Comparison of ENCODE assay signal across 19 mouse cellular contexts in genomic region chr7:80449620-80450091, GRCm38 (mm10). TPM values are rescaled to one million over a fixed set of nuclear protein-coding genes. Genes with fewer than 3 reads are reported as not detected.
A peak's percentile ranks its signal among the peaks of the same experiment; 100 is the strongest.
DNase-seq lines count a peak whose midpoint lies in the region; ATAC-seq and TF ChIP-seq lines count a peak whose summit lies in the region.
"Had no signal": no experiment of that assay in that cellular context is flagged by ENCODE, and none has a peak within 500 bp of the region (broad histone marks: within the 10 kb centered on the region; RNA-seq: fewer than 3 reads in every experiment).

No protein-coding gene starts in this region.

- peaks cover 33% of the 10 kb centered on the region for H3K4me1 ChIP-seq in thymus, adult 2 months (replicated peaks; ENCODE audit: control insufficient read depth, insufficient read depth, low read length)
- H3K4me1 ChIP-seq in MEL (ENCODE audit: control insufficient read depth in 1 of 2, insufficient read depth in 2 of 2, low read length in 2 of 2), result peaks cover 36 to 63% of the 10 kb centered on the region in 2 experiments
- no peaks in the 10 kb centered on the region for H3K4me1 ChIP-seq in forebrain, embryonic 14.5 days (ENCODE audit: control insufficient read depth, insufficient read depth, low read length)
- H3K4me1 ChIP-seq: neural tube, embryonic 15.5 days had no signal

- no peak for TF ChIP-seq POLR2A in thymus, adult 2 months (IDR thresholded peaks at IDR 0.05; ENCODE audit: control insufficient read depth, extremely low read depth, insufficient read depth, low read length, poor library complexity)
- TF ChIP-seq POLR2A in MEL (IDR thresholded peaks at IDR 0.05; ENCODE audit: control insufficient read depth in 1 of 2, insufficient read depth in 1 of 2, low read depth in 1 of 2, low read length in 2 of 2, poor library complexity in 1 of 2), result peak; percentile 53 to 89; a peak in 3 of 4 replicates

- no peak overlapping the region for H3K4me2 ChIP-seq in forebrain, embryonic 14.5 days (ENCODE audit: low read length)
- H3K4me2 ChIP-seq: intestine, embryonic 15.5 days; neural tube, embryonic 15.5 days had no signal

- WGBS in thymus, adult 2 months, result 20% methylated on average over 6 of the region's 6 CpGs
- 84% methylated on average over 6 of the region's 6 CpGs for WGBS in forebrain, embryonic 14.5 days

- no peaks in the 10 kb centered on the region; the same call in 1 of the 2 replicates for H3K36me3 ChIP-seq in thymus, adult 2 months (ENCODE audit: control insufficient read depth, insufficient read depth, low read length)
- H3K36me3 ChIP-seq in MEL (ENCODE audit: control insufficient read depth in 1 of 2, insufficient read depth in 2 of 2, low read length in 2 of 2), result peaks cover 0 to 55% of the 10 kb centered on the region in 2 experiments; a peak in 3 of 4 replicates
- peaks cover 16% of the 10 kb centered on the region for H3K36me3 ChIP-seq in forebrain, embryonic 14.5 days (ENCODE audit: control insufficient read depth, insufficient read depth, low read length)

- peak; percentile 97 to 98 for TF ChIP-seq EP300 in MEL (IDR thresholded peaks at IDR 0.05; ENCODE audit: low read depth in 1 of 2, low read length in 2 of 2)

- peak; percentile 7; the same call in 1 of the 2 replicates for ATAC-seq in common myeloid progenitor, adult 5-6 weeks (replicated peaks; ENCODE audit: low read depth, poor library complexity, severe bottlenecking)
- peak; percentile 9; the same call in 1 of the 2 replicates for ATAC-seq in megakaryocyte progenitor cell, adult 5-6 weeks (replicated peaks; ENCODE audit: poor library complexity)
- no peak for ATAC-seq in forebrain, embryonic 14.5 days
- ATAC-seq: forebrain, postnatal 0 days; intestine, embryonic 15.5 days; Patski had no signal

- TF ChIP-seq RAD21 in MEL (IDR thresholded peaks at IDR 0.05; ENCODE audit: low read depth, low read length), result no peak

- DNase-seq in thymus, adult 2 months, result peak; percentile 11
- DNase-seq in thymus, postnatal 10 days (ENCODE audit: low spot score in 2 of 2), result no peak
- DNase-seq in MEL (ENCODE audit: low read depth, low spot score), result peak; percentile 93
- no peak for DNase-seq in forebrain, embryonic 14.5 days (ENCODE audit: low spot score)
- no peak for DNase-seq in right cerebral cortex, postnatal 25 days
- no peak for DNase-seq in lung, postnatal 25 days (ENCODE audit: low spot score)
- DNase-seq: cerebellum, adult 11 months; cerebellum, postnatal 25 days; forebrain, postnatal 0 days; lung, postnatal 10 days; thymus, postnatal 36 days had no signal

- H3K9ac ChIP-seq in MEL (ENCODE audit: control insufficient read depth, low read depth, low read length, poor library complexity, severe bottlenecking), result peak overlapping the region; percentile 73
- H3K9ac ChIP-seq in forebrain, embryonic 14.5 days (ENCODE audit: low read length), result no peak overlapping the region
- H3K9ac ChIP-seq: forebrain, postnatal 0 days; intestine, embryonic 15.5 days; neural tube, embryonic 15.5 days had no signal

- H3K79me2 ChIP-seq in MEL (ENCODE audit: control insufficient read depth, insufficient read depth, low read length, poor library complexity), result no peaks in the 10 kb centered on the region; the same call in 1 of the 2 replicates

- TF ChIP-seq CTCF in thymus, adult 2 months (IDR thresholded peaks at IDR 0.05; ENCODE audit: borderline replicate concordance, control insufficient read depth, extremely low read depth, insufficient read depth, low read length, poor library complexity), result no peak
- TF ChIP-seq CTCF in MEL (IDR thresholded peaks at IDR 0.05 in 2 of 3, conservative IDR thresholded peaks at IDR 0.05 in 1 of 3; ENCODE audit: control insufficient read depth in 1 of 3, insufficient read depth in 1 of 3, low read depth in 2 of 3, low read length in 3 of 3, poor library complexity in 1 of 3, severe bottlenecking in 1 of 3), result no peak

- H3K4me3 ChIP-seq in thymus, adult 2 months (ENCODE audit: control insufficient read depth, insufficient read depth, low read length), result no peak overlapping the region
- H3K4me3 ChIP-seq in MEL (ENCODE audit: control insufficient read depth in 1 of 2, insufficient read depth in 1 of 2, low read depth in 2 of 2, low read length in 2 of 2), result peak overlapping the region; percentile 30
- no peak overlapping the region for H3K4me3 ChIP-seq in forebrain, embryonic 14.5 days (ENCODE audit: low read depth, low read length)
- H3K4me3 ChIP-seq: erythroblast, embryonic 14.5 days; intestine, embryonic 15.5 days; midbrain, embryonic 10.5 days; neural tube, embryonic 15.5 days had no signal

- no peaks in the 10 kb centered on the region for H3K9me3 ChIP-seq in MEL (replicated peaks; ENCODE audit: insufficient read depth, low read length)
- H3K9me3 ChIP-seq in forebrain, embryonic 14.5 days (replicated peaks; ENCODE audit: control insufficient read depth, low read length), result no peaks in the 10 kb centered on the region
- H3K9me3 ChIP-seq: intestine, embryonic 15.5 days; midbrain, embryonic 10.5 days; neural tube, embryonic 15.5 days had no signal

- no peaks in the 10 kb centered on the region for H3K27me3 ChIP-seq in thymus, adult 2 months (ENCODE audit: control insufficient read depth, insufficient read depth, low read length)
- H3K27me3 ChIP-seq in MEL (ENCODE audit: control insufficient read depth in 1 of 2, insufficient read depth in 2 of 2, low read length in 2 of 2), result no peaks in the 10 kb centered on the region
- no peaks in the 10 kb centered on the region for H3K27me3 ChIP-seq in forebrain, embryonic 14.5 days (replicated peaks; ENCODE audit: control insufficient read depth, insufficient read depth, low read length)
- H3K27me3 ChIP-seq: CH12.LX; intestine, embryonic 15.5 days; neural tube, embryonic 15.5 days; Patski had no signal

- H3K27ac ChIP-seq in thymus, adult 2 months (ENCODE audit: control insufficient read depth, insufficient read depth, low read length), result peak overlapping the region; percentile 65; the same call in 1 of the 2 replicates
- peak overlapping the region; percentile 98 for H3K27ac ChIP-seq in MEL (ENCODE audit: control insufficient read depth, low read depth, low read length)
- no peak overlapping the region for H3K27ac ChIP-seq in forebrain, embryonic 14.5 days (ENCODE audit: low read depth, low read length)
- H3K27ac ChIP-seq: intestine, embryonic 15.5 days; midbrain, embryonic 10.5 days; neural tube, embryonic 15.5 days had no signal

TF ChIP-seq in MEL, 35 proteins besides CTCF, POLR2A, EP300 and RAD21 (continues in another document):
- TF ChIP-seq CHD2 (IDR thresholded peaks at IDR 0.05; ENCODE audit: low read length) (peak; percentile 80), MYB (IDR thresholded peaks at IDR 0.05; ENCODE audit: low read depth, low read length) (peak; percentile 89), JUND (IDR thresholded peaks at IDR 0.05; ENCODE audit: low read depth, low read length) (peak; percentile 91; the same call in 1 of the 2 replicates), NRF1 (IDR thresholded peaks at IDR 0.05; ENCODE audit: insufficient read depth, low read depth, low read length, poor library complexity, severe bottlenecking) (peak; percentile 34; the same call in 1 of the 2 replicates), USF2 (IDR thresholded peaks at IDR 0.05; ENCODE audit: borderline replicate concordance in 1 of 2, insufficient read depth in 1 of 2, low read depth in 1 of 2, low read length in 2 of 2) (no peak), ZMIZ1 (IDR thresholded peaks at IDR 0.05; ENCODE audit: low read depth, low read length) (peak; percentile 97), MEF2A (IDR thresholded peaks at IDR 0.05; ENCODE audit: extremely low read depth, insufficient replicate concordance, low read depth, low read length, poor library complexity, severe bottlenecking) (no peak), MXI1 (IDR thresholded peaks at IDR 0.05; ENCODE audit: low read depth, low read length) (peak; percentile 73; the same call in 1 of the 2 replicates), POLR2AphosphoS5 (IDR thresholded peaks at IDR 0.05; ENCODE audit: borderline replicate concordance, low read depth, low read length) (no peak), ZC3H11A (IDR thresholded peaks at IDR 0.05; ENCODE audit: low read depth, low read length) (peak; percentile 35; the same call in 1 of the 2 replicates), GABPA (IDR thresholded peaks at IDR 0.05; ENCODE audit: low read depth, low read length) (no peak), MAFK (IDR thresholded peaks at IDR 0.05; ENCODE audit: borderline replicate concordance, low read depth, low read length) (peak; percentile 86), RCOR1 (IDR thresholded peaks at IDR 0.05; ENCODE audit: low read depth, low read length) (peak; percentile 90), ZNF384 (IDR thresholded peaks at IDR 0.05; ENCODE audit: low read depth, low read length) (peak; percentile 58), ELF1 (IDR thresholded peaks at IDR 0.05; ENCODE audit: low read depth, low read length) (no peak), ETS1 (IDR thresholded peaks at IDR 0.05; ENCODE audit: low read depth, low read length) (peak; percentile 93), CHD1 (IDR thresholded peaks at IDR 0.05; ENCODE audit: low read depth, low read length) (no peak; the same call in 1 of the 2 replicates), NELFE (IDR thresholded peaks at IDR 0.05; ENCODE audit: low read depth, low read length) (peak; percentile 96), MAZ (IDR thresholded peaks at IDR 0.05; ENCODE audit: low read depth, low read length) (peak; percentile 74), GATA1 (IDR thresholded peaks at IDR 0.05; ENCODE audit: low read depth, low read length) (peak; percentile 100), MAX (IDR thresholded peaks at IDR 0.05; ENCODE audit: low read length) (peak; percentile 81), E2F4 (IDR thresholded peaks at IDR 0.05; ENCODE audit: borderline replicate concordance, low read depth, low read length) (no peak), HCFC1 (IDR thresholded peaks at IDR 0.05; ENCODE audit: low read depth, low read length) (peak; percentile 74), TCF12 (IDR thresholded peaks at IDR 0.05; ENCODE audit: low read depth, low read length) (peak; percentile 91), SIN3A (IDR thresholded peaks at IDR 0.05; ENCODE audit: low read length) (peak; percentile 98), USF1 (IDR thresholded peaks at IDR 0.05; ENCODE audit: low read depth, low read length) (0 out of 2 replicates have a peak, but pooled peaks have one; percentile 30)

RNA-seq across cellular contexts. Expression of gene Furin, which starts 44.4 kb away (rescaled TPM):
- polyA plus RNA-seq in thymus, adult 2 months (2012; rRNA removed), result 56.4 and 62.9 TPM in 2 replicates
- 11.6 and 13.7 TPM in 2 replicates for total RNA-seq in MEL (2012; rRNA removed)
- polyA plus RNA-seq in MEL (2012; ENCODE audit: insufficient read depth in 1 of 2, insufficient read length in 2 of 2, low read depth in 1 of 2, low replicate concordance in 2 of 2, missing spikeins in 1 of 2), result 10 to 100 TPM in 1 of 2 experiments, not detected in 1; 32.3 TPM
- 12.2 and 14.4 TPM in 2 replicates for total RNA-seq in common myeloid progenitor, adult 5-6 weeks (2017)
- 13.8 and 15.6 TPM in 2 replicates for total RNA-seq in megakaryocyte progenitor cell, adult 5-6 weeks (2015)
- 7.2 and 10.2 TPM in 2 replicates for total RNA-seq in megakaryocyte progenitor cell, adult 5-6 weeks (2017)
- 3.9 and 4.1 TPM in 2 replicates for polyA plus RNA-seq in forebrain, embryonic 14.5 days (2014; fragmentation: Nextera tagmentation; extraction: Ambion mirVana)

Comparison
In these comparisons a context has a peak if more than half of its experiments do, and no peak if none do; other contexts are left out.
1. DNase-seq: peak in thymus, adult 2 months (single experiment) and MEL (single experiment); none in thymus, postnatal 10 days (0 of 2), forebrain, embryonic 14.5 days (single experiment), right cerebral cortex, postnatal 25 days (single experiment) and lung, postnatal 25 days (single experiment).
2. H3K4me3 ChIP-seq: peak in MEL (2 of 2); none in thymus, adult 2 months (single experiment) and forebrain, embryonic 14.5 days (single experiment).